Mouse (Mus musculus): ENCODE results near the gene Atp11a.

The Atp11a gene

DNA sequence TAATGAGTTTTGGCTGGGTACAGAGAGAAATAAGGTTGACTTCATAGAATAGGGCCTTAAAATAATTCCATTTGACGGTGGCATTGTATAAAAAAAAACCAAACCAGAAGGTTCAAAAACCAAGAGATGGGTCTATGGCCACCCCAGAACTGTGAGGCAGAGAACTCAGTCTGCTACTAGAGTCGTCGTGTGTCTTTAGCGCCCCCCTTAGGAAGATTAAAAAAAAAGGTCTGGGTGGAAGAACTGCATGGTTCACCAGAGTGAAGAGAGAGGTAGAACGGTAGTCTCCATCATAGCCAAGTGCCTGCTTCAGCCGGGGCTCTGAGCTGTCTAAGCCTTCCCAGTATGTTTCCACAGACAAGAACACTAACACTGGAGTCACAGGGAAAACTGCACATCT, 54.4 kb downstream of the Atp11a start:
- DNase-seq (ENCODE audit: low read depth, low spot score) = no peak

DNA sequence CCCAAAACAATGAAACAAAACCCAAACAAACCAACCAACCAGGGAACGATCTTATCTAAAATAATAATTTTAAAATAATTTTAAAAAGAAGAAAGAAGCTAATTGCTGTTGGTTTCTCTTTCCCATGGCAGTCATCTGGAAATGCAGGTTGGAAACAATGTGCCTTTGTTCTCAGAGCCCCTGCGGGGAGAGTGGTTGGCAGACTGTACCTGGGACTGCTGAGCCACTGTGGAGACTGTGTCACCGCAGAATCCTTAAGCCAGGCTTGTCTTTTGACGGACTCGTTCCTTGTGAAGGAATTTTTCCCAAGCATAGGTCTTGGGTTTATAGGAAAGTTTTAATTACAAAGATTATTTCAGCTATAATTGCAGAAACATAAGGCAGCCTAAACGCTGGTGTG, 59.6 kb downstream of the Atp11a start:
- DNase-seq (ENCODE audit: low read depth, low spot score) = no peak

DNA sequence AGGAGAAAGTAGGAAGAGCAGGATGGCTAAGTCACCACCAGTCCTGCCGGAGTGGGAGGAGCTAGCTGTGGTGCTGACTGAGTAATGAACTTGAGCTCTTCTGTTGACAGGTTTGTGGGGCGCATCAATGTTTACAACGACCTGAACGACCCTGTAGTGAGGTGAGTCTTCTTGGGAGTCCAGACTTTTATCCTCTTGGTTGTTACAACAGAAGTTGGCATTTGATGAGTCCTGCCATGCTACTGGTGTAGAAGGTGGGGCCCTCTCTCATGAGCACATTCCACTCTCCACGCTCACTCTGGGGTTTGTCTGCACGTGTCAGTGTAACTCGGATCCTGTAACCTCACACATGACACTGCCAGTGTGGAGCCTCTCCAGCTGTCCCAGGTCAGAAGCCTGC, 66.1 kb downstream of the Atp11a start:
- DNase-seq (ENCODE audit: low read depth, low spot score) = no peak

DNA sequence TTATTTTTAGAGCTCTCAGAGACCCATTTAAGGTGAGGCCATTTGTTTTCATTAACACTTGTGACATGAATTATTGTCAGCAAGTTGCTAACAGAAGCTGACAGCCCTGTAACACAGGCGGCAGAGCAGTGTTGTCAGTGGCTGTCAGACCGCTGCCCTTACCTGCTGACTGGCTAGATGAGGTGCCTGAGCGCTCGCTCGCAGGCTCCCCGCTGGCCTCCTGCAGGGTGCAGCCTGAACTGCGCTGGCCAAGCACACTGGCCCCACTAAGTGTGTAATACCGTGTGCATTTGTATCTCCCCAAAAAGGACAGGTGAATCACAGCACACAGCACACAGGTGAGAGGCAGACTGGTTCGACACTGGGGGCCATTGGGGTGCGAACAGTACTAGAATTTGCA, 67.7 kb downstream of the Atp11a start:
- no peak for DNase-seq (ENCODE audit: low read depth, low spot score)

DNA sequence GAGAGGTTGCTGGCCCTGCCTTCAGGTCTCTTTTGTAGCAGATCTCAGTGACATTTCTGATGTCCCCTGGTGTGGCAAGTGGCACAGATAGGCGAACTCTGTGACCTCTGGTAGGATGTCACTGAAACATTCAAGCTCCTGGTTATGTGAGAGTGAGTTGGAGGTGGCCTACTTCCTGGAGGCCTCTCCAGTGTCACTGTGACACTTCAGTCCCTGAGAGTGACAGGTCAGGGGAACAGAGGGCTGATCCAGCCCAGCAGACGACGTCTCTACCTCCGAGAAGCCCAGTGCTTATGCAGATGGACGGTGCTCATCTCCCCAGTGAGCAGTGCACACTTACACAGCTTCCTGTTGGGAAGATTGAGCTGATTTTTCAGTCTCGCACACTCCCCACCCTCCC, 68.4 kb downstream of the Atp11a start:
- no peak for DNase-seq (ENCODE audit: low read depth, low spot score)

DNA sequence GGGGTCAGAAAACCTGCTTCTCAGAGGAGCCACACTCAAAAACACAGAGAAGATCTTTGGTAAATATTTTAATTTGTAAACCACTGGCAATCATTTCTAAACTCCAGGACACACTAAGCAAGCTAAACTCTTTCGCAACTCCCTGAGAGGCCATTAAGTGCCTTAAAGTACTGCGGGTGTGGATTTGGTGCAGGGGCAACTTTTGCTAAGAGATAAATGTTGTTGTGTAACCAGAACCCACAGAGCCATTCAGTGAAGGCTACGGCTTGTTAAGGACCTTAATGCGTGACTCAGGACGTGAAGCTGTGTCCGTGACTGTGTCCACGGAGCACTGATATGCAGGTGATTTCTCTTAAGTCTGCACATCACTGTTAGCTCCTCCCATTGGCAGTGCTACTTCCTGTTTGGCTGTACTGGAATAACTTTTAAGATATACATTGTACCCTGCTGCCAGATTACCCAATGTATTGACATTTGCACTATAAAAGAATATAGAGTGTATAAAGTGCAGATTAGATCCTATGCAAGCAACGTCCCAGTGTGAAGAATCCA, 68.9 kb downstream of the Atp11a start:
- DNase-seq (ENCODE audit: low read depth, low spot score) = no peak

DNA sequence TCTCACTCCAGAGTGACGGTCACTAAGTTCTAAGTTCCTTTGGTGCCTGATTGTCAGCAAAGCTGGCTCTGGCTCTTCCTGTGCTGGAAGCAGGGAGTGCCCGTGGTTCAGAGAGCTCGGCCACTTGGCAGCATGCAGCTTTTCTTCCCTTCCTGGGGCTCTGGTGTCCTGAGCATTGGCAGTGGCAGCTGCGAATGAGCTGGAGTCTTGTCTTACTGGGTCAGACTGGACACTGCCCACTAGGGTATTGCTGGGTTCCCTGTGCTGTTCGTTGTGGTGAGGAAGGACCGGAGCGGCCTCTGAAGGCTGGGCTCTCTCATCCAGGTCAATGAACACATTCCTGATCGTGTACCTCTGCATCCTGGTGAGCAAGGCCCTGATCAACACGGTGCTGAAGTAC, 70.3 kb downstream of the Atp11a start:
- DNase-seq (ENCODE audit: low read depth, low spot score) = no peak

DNA sequence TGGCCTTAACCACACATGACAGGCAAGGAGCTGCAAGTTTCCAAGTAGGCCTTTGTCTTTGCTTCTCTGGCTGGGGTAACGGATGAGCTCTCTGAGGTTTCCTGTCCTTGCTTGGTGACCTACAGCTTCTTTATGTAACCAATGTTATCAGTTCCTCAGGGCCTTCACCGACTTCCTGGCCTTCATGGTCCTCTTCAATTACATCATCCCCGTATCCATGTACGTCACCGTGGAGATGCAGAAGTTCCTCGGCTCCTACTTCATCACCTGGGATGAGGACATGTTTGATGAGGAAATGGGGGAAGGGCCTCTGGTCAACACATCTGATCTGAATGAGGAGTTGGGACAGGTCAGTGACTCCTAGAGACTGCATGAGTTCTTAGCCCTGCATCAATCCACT, 71.5 kb downstream of the Atp11a start:
- DNase-seq (ENCODE audit: low read depth, low spot score) = no peak

DNA sequence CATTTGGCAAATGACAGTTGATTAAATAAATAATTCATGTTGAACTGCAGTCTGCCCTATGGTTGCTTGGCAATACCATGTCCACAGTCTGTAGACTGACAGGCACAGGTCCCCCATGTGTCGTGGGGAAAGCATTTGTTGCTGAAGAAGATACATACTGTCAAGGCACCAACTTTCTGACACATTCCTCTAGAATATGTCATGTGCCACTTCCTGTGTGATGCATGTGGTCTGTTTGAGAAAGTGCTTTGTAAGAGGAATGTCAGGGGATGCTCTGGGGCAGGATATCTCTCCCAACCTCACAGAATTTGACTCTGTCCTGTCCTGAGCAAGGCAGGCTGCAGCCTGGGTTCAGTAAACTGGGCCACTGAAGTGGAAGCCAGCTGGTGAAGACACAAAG, 72.6 kb downstream of the Atp11a start:
- DNase-seq (ENCODE audit: low read depth, low spot score) = no peak

DNA sequence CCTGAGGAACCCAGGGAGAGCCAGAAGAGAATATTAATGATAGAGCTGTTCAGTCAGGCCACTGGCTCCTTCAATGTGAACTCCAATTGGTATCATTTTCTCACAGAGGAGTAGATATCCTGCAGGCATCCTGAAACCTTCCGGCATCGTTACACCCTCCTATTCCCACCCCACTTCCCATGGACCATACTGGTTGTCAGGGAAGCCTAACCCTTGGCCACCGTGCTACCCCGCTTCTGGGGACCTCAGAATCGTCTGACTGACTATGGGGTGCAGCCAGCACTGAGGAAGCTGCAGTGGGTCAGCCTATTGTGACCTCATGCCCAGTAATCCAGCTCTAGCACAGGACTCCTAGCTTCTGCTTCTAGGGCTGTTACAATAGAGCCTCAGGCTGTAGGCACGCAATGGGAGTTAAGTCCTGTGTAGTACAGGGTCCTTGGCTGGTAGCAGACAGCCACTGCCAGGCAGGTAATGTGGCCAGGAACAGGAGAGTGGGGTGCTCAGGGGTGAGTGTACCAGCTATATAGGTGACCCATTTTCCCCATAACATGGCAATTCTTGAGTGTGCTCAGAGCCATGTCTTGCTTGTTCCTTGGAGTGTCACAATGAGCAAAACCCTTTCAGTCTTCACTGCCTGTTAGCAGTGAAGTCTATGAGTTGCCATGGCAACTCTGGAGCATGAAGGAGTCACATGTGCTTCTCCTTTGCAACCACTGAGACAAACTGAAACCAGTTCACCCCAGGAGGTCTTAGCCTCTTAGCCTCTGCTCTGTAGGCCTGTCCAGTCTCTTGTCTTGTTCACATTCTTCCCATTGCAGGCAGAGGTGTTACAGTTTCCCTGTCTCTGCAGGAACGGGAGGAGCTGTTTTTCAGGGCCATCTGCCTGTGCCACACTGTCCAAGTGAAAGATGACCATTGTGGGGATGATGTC, 75.1 kb downstream of the Atp11a start:
- DNase-seq (ENCODE audit: low read depth, low spot score) = no peak

DNA sequence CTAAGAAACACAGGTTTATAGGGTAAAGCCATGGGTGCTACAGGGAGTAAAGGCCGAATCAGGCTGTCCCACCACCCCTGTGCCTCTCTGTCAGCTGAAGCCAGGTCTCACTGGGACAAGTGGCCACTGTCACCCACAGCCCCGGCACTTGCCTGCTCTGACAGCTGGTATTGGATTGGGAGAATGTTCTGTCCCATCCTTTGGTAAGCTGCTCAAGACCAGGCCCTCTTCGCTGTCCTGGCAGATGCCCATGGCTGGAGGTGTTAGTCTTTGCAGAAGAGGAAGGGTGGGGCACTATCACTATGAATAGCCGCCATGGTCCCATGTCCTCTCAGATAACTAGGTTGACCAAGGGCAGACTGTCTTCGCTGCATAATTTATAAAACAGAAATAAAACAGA, 76.8 kb downstream of the Atp11a start:
- no peak for DNase-seq (ENCODE audit: low read depth, low spot score)

DNA sequence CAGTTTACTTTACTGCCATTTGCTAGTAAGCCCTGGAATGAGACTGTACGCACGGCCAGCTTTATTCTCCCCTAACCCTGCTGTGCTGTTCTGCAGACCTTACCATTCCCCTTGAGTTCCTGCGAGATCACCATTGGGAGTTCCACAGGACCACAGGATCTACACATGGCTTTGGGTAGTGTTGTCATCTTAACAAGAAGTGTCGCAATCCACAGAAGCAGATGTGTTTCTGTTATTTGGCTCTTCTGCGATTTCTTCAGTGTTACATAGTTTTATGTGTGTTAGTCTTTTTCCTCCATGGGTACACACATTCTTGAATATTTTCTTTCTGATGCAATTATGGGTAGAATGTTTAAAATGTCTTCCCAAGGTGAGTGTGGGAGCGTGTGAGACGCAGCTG, 84.0 kb downstream of the Atp11a start:
- no peak for DNase-seq (ENCODE audit: low read depth, low spot score)

DNA sequence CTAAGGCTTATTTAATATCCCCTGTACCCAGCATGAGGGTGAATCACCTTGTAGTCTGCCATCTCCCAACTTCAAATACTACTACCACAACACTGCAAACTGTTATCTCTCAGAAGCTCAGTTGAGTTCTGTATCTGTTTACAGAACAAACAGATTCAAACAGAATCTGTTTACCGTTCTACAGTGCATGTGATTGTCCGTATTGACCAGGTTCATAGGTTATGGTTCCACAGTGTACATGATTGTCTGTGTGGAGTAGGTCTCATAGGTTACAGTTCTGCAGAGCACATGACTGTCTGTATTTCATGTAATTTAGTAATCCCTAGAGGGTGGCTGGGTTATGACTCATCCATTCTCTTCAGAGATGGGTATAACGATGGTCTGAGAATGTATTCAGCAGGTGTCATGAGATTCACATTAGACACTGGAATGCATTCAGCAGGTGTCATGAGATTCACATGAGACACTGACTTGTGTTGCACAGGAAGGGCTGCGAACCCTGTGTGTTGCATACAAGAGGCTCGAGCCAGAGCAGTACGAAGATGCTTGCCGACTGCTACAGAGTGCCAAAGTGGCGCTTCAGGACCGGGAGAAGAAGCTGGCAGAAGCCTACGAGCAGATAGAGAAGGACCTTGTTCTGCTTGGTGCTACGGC, 85.7 kb downstream of the Atp11a start:
- no peak for DNase-seq (ENCODE audit: low read depth, low spot score)

DNA sequence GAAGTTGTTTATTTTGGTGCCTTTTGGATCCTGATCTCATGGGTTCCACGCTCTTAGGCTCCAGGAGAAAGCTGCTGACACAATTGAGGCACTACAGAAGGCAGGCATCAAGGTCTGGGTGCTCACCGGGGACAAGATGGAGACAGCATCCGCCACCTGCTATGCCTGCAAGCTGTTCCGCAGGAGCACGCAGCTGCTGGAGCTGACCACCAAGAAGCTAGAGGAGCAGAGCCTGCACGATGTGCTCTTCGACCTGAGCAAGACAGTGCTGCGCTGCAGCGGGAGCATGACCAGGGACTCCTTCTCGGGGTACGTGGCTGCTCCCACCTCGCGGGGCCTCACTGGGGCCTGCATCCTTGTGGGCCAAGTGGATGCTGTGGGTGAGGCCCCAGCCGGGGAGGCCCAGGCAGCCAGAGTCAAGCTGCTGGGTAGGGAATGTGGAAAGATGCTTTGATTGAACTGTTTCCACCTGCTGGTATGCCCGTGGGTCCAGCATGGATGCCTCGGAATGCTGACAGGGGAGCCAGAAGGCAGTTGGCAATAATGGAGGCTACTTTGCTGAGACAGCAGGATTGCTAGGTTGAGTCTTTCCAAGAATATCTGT, 87.6 kb downstream of the Atp11a start:
- DNase-seq (ENCODE audit: low read depth, low spot score) = no peak

DNA sequence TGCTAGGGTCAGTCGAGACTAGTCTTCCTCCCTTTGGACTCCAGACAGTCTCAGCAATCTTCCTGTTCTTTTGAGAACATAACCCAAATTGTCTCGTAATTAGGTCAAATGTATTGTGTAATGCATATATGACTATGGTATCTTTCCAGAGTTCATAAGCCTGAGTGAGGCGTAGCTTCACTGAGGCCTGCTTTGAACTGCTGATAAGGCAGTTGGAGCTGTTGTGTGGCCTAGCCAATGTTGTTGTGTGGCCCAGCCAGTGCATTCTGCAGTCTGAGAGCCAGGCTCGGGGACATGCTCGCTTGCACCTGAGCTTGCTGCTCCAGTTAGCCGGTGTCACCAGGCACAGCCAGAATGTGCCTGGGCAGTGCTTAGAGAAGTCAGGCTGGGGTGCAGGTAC, 89.6 kb downstream of the Atp11a start:
- DNase-seq (ENCODE audit: low read depth, low spot score) = no peak

DNA sequence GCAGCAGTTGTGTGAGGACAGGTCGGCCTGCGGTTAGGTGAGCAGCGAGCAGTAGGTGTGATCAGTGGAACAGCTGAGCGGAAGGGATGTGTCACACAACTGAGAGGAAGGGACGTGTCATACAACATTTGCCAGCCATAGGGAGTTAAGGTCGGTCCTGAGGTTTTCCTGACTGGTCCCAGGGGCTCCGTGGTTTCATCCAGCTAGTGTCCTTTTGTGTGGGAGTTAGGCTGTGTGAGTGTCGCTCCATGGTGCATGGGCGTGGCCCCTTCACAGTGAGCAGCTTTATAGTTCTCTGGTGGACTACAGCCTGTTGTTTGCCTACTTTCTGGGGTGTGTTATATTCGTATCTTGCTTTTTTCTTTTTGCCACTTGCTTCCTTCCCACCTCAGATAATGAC, 94.4 kb downstream of the Atp11a start:
- DNase-seq (ENCODE audit: low read depth, low spot score) = no peak

DNA sequence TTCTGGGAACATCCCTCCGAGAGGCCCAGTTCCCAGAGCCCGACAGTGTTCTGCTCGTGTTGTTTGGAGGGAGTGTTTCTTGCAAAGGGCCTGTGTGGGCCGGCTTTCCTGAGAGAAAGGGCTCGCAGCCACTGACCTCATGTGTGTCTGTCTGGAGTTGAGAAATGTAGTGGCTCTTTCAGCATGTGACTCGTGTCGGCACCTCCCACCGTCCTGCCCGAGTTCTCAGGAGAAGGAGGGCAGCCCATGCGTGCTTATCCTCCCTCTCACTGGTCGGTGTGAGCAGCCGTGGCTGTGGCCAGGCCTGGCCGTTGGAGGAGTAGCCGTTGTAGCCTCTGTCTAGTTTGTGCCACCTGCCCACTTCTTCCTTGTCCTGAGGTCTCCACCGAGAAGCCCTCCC, 99.2 kb downstream of the Atp11a start:
- DNase-seq (ENCODE audit: low read depth, low spot score) = no peak

DNA sequence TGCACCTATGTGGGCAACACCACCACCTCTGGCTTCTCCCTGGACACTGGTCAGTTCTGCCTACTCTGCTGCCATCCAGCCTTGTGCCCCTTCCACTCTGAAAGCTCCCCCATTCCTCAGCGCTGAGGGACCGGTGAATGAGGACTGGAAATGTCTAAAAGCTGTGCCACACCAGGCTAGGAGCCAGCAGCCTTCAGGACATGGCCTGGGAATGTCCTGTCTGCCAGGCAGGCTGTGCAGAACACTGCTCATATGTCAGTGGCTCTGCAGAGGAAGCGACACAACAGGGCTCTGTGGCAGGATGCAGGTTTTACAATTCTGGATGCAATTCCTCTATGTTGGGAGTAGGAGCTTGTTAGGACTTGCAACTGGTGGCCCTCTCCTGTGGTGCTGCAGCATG, 106.2 kb downstream of the Atp11a start:
- DNase-seq (ENCODE audit: low read depth, low spot score) = no peak

DNA sequence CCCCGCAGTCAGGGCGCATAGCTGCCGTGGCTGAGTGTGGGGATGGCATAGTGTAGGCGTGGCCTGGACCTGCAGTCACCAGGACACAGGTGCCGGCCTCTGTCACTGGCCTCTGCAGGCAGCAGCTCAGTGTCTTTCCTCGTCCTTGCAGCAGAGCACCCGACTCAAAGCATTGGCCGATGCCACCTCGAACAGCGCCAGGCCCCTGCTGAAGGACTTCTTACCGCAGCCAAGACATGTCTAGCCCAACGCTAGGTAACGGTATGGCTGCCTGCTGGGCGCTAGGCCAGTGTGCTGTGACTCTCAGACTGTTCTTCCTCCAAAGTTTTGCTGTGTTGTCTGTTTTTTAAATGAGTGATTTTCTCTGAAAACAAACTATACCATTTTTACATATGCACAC, 106.8 kb downstream of the Atp11a start:
- DNase-seq (ENCODE audit: low read depth, low spot score) = no peak

DNA sequence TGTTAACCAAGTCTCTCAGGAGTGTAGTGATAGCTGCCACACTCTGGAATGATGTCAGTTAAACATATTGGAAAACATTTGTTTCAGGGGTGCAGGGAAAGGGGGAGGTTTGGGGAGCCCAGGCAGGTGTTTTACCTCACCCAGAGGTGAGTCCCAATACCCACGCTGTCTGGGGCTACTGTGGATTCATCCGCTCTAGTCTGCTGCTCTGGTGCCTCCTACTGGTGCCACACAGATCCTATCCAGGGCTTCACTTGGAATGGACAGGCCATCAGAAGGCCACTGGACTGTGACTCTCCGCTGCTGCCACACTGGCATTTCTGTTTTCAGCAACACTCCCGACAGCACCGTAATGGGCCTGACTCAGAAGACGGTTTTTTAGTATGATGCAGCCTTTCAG, 109.0 kb downstream of the Atp11a start:
- DNase-seq (ENCODE audit: low read depth, low spot score) = no peak

DNA sequence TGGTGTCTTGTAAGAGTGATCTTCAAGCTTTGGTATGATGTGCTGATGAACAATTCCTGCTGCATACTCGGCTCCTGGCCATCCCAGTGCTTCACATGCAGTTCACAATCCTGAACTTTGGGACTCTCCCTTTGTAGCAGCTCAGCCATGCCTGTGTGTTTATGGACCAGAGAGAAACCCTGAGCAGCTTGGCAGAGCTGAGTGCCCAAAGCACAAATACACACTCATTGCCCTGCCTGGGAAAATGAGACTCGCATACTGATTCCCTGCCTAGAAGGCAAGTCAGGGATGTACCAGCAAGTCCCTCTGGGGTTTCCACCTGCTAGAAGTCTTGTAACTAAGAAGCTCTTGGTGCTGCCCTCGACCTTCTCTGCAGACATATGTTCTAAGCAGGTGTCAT, 112.8 kb downstream of the Atp11a start:
- DNase-seq (ENCODE audit: low read depth, low spot score) = no peak

DNA sequence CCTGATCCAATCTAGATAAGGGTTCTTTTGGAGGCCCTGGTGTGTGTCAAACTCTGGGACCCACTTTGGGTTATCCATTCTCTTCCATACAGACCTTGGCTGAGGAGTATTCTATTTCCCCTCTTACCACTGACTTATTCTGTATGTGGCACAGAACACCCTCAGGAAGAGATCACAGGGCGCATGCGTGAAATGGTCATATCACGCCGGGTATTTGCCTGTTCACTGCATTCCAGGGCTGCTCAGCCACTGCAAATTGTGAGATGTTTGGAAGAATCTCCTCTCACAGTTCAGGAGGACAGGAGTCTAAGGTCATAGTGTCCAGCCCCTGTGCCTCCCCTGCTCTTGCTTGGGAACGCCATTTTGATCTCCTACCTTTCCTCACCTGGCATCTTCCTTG, 113.8 kb downstream of the Atp11a start:
- DNase-seq (ENCODE audit: low read depth, low spot score) = no peak

DNA sequence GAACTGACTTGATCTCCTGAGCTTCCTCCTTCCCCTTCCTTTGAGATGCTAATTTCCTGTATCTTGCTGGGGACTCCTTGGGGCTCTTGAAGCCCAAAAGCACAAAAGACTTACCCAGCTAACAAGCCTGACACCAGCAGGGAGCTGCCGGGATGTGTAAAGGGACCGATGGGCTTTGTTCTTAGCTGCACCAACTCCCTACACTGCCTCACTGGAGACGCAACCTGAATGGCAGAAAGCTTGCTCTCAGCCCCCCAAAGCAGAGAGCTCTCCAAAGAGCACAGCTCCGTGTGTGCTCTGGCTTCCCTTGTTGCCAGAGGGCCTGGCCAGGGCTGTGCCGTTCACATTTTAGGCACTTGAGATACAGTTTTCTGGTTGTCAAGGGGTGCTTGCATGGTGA, 114.6 kb downstream of the Atp11a start:
- no peak for DNase-seq (ENCODE audit: low read depth, low spot score)

Data from c-Kit-negative CD71-positive TER-119-positive erythroid progenitor cells, embryonic 14.5 days (primary cell).